Mouse (Mus musculus) kidney, embryonic 15.5 days (tissue): Measurements from ENCODE around the gene Rrn3. TPM values are rescaled to one million over a fixed set of nuclear protein-coding genes. Genes with fewer than 3 reads are reported as not detected.

ENCODE experiments used
- ATAC-seq: fragments of 200-750 bp; cut with Nextera tagmentation; replicated peaks from 2 replicates; pipeline ENCODE4 v1.8.0; 2017; ENCODE audit warnings: moderate TSS enrichment; ENCODE audit not compliant: low FRiP score
- H3K27ac ChIP-seq: fragments of 300-500 bp; sonication (generic); 2 replicates; pipeline ENCODE4 v1.5.1; 2015; ENCODE audit warnings: mild to moderate bottlenecking, inconsistent platforms
- H3K27me3 ChIP-seq: fragments of 300-500 bp; sonication (generic); 2 replicates; pipeline ENCODE4 v1.6.1; 2015; ENCODE audit warnings: inconsistent platforms
- H3K36me3 ChIP-seq: fragments of 300-500 bp; sonication (generic); 2 replicates; pipeline ENCODE4 v1.6.1; 2015; ENCODE audit warnings: inconsistent platforms
- H3K4me1 ChIP-seq: fragments of 300-500 bp; sonication (generic); 2 replicates; pipeline ENCODE4 v1.6.1; 2015; ENCODE audit warnings: inconsistent platforms
- H3K4me2 ChIP-seq: fragments of 300-500 bp; sonication (generic); 2 replicates; pipeline ENCODE4 v1.6.1; 2015; ENCODE audit warnings: moderate library complexity, mild to moderate bottlenecking, inconsistent platforms
- H3K4me3 ChIP-seq: fragments of 300-500 bp; sonication (generic); replicated peaks from 2 replicates; pipeline ENCODE4 v1.5.1; 2015; ENCODE audit warnings: mild to moderate bottlenecking, inconsistent platforms
- H3K9ac ChIP-seq: fragments of 300-500 bp; sonication (generic); 2 replicates; pipeline ENCODE4 v1.6.1; 2015; ENCODE audit warnings: mild to moderate bottlenecking, inconsistent platforms
- H3K9me3 ChIP-seq: fragments of 300-500 bp; sonication (generic); replicated peaks from 2 replicates; pipeline ENCODE4 v1.6.1; 2016; ENCODE audit warnings: inconsistent platforms
- WGBS: fragments of 180-500 bp; shearing (Covaris S2); methylation state at CpG from one replicate; pipeline ENCODE4 v1.1.7; 2015; ENCODE audit warnings: mixed read lengths; 5-methylcytosine and 5-hydroxymethylcytosine counted together
- polyA plus RNA-seq: library from polyadenylated mRNA; unstranded; fragments of >200 nt; fragmentation: Nextera tagmentation; extraction: Ambion mirVana; gene quantifications from 2 replicates; pipeline ENCODE4 v1.2.1, GENCODE M21; 2015

Rrn3 gene
- polyA plus RNA-seq, 1 experiment from 2014 or later = 68.2 TPM

DNA sequence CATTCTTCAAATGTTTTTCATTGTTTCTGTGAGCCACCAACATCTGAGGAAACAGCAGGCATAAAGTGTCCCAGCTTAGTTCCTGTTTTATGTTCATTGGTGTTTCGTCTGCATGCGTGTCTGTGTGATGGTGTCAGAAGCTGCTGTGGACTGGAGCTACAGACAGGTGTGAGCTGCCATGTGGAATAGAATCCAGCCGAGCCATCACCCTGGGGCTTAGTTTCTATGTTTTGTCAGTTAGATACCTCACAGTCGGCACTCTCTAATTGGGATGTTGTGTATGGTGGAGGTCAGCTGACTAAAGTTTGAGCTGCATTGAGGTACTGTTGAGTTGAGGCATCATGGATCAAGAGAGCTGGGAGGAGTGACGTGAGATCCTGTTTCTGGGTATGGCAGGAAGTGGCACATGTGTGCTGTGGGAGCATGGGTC, 16.3 kb downstream of the Rrn3 start:
- Histone ChIP-seq H3K9me3 (no peaks in the 10 kb centered on the region), H3K4me1 (no peaks in the 10 kb centered on the region), H3K9ac (no peak overlapping the region), H3K27ac (no peak overlapping the region), H3K27me3 (no peaks in the 10 kb centered on the region), H3K36me3 (peaks cover 96% of the 10 kb centered on the region), H3K4me2 (no peak overlapping the region), H3K4me3 (no peak overlapping the region)
- ATAC-seq = no peak
- WGBS = 89% methylated on average over 5 of the region's 5 CpGs

DNA sequence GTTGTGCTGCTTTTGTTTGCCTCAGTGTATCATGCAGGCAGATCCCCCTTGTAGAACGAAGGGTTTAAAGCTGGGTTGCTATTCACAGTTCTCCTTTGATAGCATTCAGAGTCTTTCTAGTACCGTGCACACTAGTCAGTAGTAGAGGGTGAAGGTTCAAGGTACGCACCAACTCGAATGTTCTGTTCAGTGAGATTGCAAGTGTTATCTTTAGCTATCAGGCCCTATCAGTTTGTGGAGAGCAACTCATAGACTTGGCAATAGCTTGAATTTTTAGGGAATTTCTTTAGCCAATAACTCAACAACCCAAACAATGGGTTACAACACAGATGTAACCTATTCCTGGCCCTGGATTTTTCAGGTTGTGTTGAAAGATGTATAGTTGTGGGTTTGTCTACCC, 20.7 kb downstream of the Rrn3 start:
- no peak overlapping the region for H3K9ac ChIP-seq

DNA sequence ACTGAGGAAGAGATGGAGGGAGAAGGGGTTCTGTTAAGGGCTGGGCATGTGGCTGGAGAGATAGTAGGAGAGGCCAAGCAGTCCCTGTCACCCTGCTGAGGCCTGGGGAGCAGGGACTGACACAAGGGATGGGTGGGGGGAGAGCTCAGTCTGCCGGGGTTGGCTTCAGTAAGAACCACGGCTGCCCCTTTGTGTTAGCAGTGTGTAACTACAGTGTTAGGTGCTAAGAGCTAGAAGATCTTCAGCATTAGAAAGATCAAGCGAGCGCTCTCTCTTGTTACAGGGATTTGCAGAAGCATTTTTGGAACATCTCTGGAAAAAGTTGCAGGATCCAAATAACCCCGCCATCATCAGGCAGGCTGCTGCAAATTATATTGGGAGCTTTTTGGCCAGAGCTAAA, 24.2 kb downstream of the Rrn3 start:
- no peak for ATAC-seq
- H3K4me2 ChIP-seq = no peak overlapping the region
- no peak overlapping the region for H3K4me3 ChIP-seq
- H3K9me3 ChIP-seq = no peaks in the 10 kb centered on the region
- no peak overlapping the region for H3K27ac ChIP-seq
- no peaks in the 10 kb centered on the region for H3K4me1 ChIP-seq
- H3K27me3 ChIP-seq = no peaks in the 10 kb centered on the region
- H3K36me3 ChIP-seq = peaks cover 96% of the 10 kb centered on the region
- WGBS = 86% methylated on average over 5 of the region's 5 CpGs
- H3K9ac ChIP-seq = no peak overlapping the region

More for the DNA sequence above, 20.7 kb downstream of the Rrn3 start:
- Histone ChIP-seq H3K27ac (no peak overlapping the region), H3K4me1 (no peaks in the 10 kb centered on the region), H3K4me2 (no peak overlapping the region), H3K27me3 (no peaks in the 10 kb centered on the region), H3K4me3 (no peak overlapping the region), H3K36me3 (peaks cover 96% of the 10 kb centered on the region), H3K9me3 (no peaks in the 10 kb centered on the region)
- no peak for ATAC-seq
- 96% methylated on average over 4 of the region's 4 CpGs for WGBS

DNA sequence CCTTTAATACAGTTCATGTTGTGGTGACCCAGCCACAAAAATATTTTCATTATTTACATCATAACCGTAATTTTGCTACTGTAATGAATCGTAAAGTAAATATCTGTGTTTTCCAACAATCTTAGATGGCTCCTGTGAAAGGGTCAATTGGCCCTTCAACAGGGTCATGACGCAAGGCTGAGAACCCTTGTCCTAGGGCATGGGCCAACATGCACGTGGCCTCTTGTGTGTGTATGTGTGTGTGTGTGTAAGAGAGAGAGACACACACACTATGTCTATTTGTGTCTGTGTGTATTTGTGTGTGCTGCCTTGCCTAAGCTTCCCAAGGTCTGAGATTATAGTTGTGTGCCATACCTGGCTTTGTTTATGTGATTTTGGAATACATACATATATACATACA, 27.1 kb downstream of the Rrn3 start:
- 96% methylated on average over 4 of the region's 4 CpGs for WGBS
- H3K27ac ChIP-seq = no peak overlapping the region
- ATAC-seq = no peak

DNA sequence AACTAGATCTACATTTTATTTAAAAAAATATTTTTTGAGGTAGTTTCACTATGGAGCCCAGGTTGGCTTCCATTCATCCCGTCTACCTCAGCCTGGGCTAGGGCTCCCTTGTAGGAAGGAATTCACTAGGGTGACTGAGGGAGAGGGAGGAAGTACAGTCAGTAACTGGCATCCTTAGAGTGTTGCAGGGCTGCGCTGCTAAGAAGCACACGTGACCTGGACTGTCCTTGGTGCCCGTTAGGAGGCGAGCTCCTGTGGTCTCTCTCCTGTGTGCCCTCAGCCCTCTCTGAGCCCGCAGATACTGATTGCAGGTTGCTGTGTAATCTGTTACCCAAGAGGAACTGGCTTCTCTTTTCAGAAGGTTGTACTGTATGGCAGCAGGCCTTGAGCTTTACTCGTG, 27.9 kb downstream of the Rrn3 start:
- no peak for ATAC-seq
- H3K4me3 ChIP-seq = no peak overlapping the region
- peaks cover 98% of the 10 kb centered on the region for H3K36me3 ChIP-seq
- no peaks in the 10 kb centered on the region for H3K4me1 ChIP-seq
- H3K9ac ChIP-seq = no peak overlapping the region
- H3K27me3 ChIP-seq = no peaks in the 10 kb centered on the region
- H3K27ac ChIP-seq = no peak overlapping the region
- H3K4me2 ChIP-seq = no peak overlapping the region
- no peaks in the 10 kb centered on the region for H3K9me3 ChIP-seq
- 88% methylated on average over 7 of the region's 7 CpGs for WGBS

More for the DNA sequence above, 27.1 kb downstream of the Rrn3 start:
- H3K4me2 ChIP-seq = no peak overlapping the region
- no peak overlapping the region for H3K4me3 ChIP-seq
- no peaks in the 10 kb centered on the region for H3K9me3 ChIP-seq
- no peaks in the 10 kb centered on the region for H3K27me3 ChIP-seq
- H3K36me3 ChIP-seq = peaks cover 98% of the 10 kb centered on the region
- H3K4me1 ChIP-seq = no peaks in the 10 kb centered on the region
- H3K9ac ChIP-seq = no peak overlapping the region

DNA sequence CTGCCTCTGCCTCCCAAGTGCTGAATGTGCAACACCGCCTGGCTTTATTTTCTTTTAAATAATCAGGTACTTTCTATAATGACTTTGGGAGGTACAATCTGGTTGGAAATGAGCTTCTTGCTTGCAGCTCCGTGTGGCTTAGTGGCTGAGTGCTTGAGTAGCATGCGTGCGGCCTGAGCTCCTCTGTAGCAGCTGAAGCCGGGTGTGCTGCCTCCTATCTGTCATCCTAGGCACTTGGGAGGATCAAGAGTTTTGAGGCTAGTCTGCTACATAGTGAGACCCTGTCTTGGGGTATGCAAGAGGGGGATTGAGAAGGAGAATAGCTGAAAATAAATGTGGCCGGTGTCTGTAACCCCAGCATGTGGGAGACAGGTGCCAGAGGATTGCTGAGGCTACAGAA, 31.6 kb downstream of the Rrn3 start:
- no peak overlapping the region for H3K4me3 ChIP-seq
- no peaks in the 10 kb centered on the region for H3K4me1 ChIP-seq
- no peaks in the 10 kb centered on the region for H3K9me3 ChIP-seq

DNA sequence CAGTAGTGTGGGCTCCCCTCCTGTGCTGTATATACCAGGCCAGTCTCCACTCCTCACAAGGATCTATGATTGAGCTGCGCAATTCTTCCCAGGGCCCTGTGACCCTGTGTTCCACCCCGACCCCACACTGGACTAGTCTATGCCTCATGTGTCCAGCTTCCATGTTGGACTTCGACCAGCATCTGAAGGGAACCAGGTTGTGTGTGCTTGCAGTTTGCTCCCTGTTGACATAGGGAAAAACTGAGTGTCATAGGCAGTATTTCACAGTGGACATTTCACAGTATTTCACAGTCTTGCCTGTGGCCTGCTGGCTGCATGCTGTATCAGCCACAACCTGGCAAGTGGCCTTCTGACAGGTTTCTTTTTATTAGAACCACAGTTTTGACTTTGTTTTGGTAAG, 32.7 kb downstream of the Rrn3 start:
- Histone ChIP-seq H3K27ac (no peak overlapping the region), H3K9ac (no peak overlapping the region), H3K4me1 (peaks cover 5% of the 10 kb centered on the region), H3K9me3 (no peaks in the 10 kb centered on the region), H3K4me2 (no peak overlapping the region), H3K4me3 (no peak overlapping the region), H3K36me3 (peaks cover 81% of the 10 kb centered on the region), H3K27me3 (no peaks in the 10 kb centered on the region)
- ATAC-seq = no peak
- WGBS = 90% methylated on average over 3 of the region's 3 CpGs

More for the DNA sequence above, 31.6 kb downstream of the Rrn3 start:
- no peaks in the 10 kb centered on the region for H3K27me3 ChIP-seq
- ATAC-seq = no peak
- WGBS = 92% methylated on average over 6 of the region's 6 CpGs
- H3K4me2 ChIP-seq = no peak overlapping the region
- H3K9ac ChIP-seq = no peak overlapping the region
- H3K27ac ChIP-seq = no peak overlapping the region
- peaks cover 90% of the 10 kb centered on the region for H3K36me3 ChIP-seq

DNA sequence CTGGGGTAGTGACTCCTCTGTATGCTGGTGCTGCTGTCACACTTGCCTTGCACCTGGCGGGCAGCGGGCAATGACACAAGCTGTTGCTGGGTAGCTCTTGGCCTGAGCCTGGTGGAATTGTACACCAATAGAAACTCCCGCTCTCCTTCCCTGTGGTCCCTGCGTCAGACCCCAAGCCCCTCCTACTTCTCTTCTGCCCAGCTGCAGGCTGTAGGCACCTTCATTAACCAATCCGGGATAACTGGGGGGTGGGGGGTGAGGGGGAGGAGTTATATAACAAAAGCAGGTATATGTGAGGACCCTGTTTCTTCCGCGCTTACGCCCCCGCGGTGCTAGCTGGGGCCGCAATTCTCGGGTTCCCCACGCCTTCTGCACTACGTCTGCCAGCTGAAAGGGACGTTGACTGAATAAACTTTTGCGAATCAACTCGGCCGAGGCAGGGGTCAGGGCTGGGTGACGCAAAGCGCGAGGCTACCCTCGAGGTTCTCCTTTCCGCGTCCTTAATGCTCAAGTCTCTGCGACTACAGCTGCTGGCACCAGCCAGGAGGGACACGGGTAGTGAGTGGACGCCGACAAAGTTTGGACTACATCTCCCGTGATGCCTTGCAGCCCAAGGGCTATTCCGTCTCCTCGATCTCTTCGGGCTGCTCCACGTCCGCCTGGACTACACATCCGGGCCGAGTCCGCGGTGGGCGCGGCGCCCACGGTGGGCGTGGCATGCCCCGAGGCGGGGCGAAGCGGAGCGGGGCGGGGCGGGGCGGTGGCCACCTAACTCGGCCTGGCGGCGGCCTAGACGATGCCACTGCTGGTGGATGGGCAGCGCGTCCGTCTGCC, 38.3 kb downstream of the Rrn3 start, which contains the start of gene Ntan1:
TSS of gene Ntan1 (plus strand) at position 286 of the 834 bp plus-strand sequence.
- H3K27ac ChIP-seq = peak within 1 kb of the TSS; percentile 99
- no peaks in the 10 kb centered on the region for H3K9me3 ChIP-seq
- peak within 1 kb of the TSS; percentile 66 for H3K4me2 ChIP-seq
- WGBS = under 1% methylated on average over 58 of the region's 58 CpGs
- H3K27me3 ChIP-seq = no peaks in the 10 kb centered on the region
- peak; percentile 97 for ATAC-seq
- H3K4me1 ChIP-seq = peaks cover 21% of the 10 kb centered on the region
- peak within 1 kb of the TSS; percentile 84 for H3K9ac ChIP-seq
- H3K36me3 ChIP-seq = peaks cover 25% of the 10 kb centered on the region
- peak within 1 kb of the TSS; percentile 78 for H3K4me3 ChIP-seq

DNA sequence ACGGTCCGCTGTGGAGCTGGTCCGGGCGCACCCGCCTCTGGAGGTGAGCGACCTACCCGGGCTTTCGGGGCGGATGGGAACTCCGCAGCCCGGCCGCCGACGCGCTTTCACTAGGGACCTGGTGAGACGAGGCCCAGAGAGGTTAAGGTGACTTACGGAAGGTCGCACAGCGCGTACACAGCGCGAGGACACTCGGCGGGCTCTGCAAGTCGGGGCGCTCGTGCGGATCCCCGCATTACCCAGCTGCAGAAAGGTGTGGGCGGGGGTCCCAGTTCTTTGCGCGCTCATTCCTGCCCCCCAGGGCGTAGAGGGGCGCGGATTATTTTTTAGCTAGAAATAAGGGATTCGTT, 38.9 kb downstream of the Rrn3 start:
- peak overlapping the region; percentile 84 for H3K9ac ChIP-seq
- H3K4me3 ChIP-seq = peak overlapping the region; percentile 78
- peak overlapping the region; percentile 99 for H3K27ac ChIP-seq
- H3K4me2 ChIP-seq = peak overlapping the region; percentile 66
- H3K36me3 ChIP-seq = peaks cover 21% of the 10 kb centered on the region
- H3K27me3 ChIP-seq = no peaks in the 10 kb centered on the region
- WGBS = 0% methylated on average over 36 of the region's 36 CpGs
- no peaks in the 10 kb centered on the region for H3K9me3 ChIP-seq
- ATAC-seq = peak; percentile 61
- peaks cover 21% of the 10 kb centered on the region for H3K4me1 ChIP-seq

DNA sequence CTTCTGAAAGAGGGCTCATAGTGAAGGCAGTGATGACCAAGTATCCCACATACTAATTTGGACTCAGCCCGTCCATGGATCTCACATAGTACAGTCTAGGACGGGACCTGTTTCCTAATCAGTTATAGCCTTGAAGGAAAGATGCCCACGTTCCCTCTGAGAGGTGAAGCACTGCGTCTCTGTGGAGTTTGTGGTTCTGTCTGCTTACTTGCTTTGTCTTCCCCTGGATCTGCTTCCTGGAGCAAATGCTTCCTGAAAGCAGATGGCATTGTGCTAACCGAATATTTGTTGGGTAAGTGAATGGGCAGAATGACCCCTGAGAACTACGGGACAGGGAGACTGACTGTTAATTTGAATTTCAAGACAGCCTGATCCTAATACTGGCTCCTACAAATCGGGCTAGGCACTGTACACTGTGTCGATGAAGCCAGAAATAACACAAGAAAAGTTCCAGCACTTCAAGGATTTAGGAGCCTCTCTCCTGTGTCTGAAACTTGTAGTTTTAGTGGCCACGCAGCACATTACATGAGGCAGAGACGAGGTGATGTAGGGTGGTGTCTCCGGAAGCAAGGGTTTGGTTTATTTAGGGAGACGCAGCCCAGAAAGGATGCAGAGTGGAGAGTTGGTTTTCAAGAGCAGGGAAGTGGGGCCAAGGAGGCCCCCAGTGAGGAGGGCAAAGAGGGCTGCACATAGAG, 39.4 kb downstream of the Rrn3 start:
- peak overlapping the region; percentile 84 for H3K9ac ChIP-seq
- peak overlapping the region; percentile 99 for H3K27ac ChIP-seq
- no peaks in the 10 kb centered on the region for H3K27me3 ChIP-seq
- H3K4me1 ChIP-seq = peaks cover 21% of the 10 kb centered on the region
- 24% methylated on average over 12 of the region's 12 CpGs for WGBS
- no peaks in the 10 kb centered on the region for H3K9me3 ChIP-seq
- H3K4me2 ChIP-seq = peak overlapping the region; percentile 66
- ATAC-seq = no peak; the same call in 1 of the 2 replicates
- H3K36me3 ChIP-seq = peaks cover 18% of the 10 kb centered on the region
- H3K4me3 ChIP-seq = peak overlapping the region; percentile 78

DNA sequence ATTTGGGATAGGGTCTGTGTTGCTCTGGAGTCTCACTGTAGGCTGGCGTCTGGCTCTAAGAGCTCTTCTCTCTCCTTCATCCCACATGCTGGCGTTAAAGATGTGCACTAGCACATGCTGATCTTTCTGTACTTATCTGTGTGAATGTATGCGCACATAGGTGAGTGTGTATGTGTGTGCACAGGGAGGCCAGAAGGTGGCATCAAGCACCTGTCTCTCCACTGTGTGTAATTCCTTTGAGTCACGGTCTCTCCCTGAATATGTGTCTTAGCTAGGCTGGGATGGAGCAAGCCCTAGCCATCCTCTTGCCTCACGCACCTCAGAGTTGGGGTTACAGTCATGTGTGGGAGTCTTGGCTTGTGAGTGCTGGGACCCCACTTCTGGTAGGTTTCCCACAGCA, 40.3 kb downstream of the Rrn3 start:
- WGBS = 93% methylated on average over 5 of the region's 5 CpGs
- Histone ChIP-seq H3K36me3 (peaks cover 10% of the 10 kb centered on the region), H3K27me3 (no peaks in the 10 kb centered on the region), H3K4me1 (peaks cover 21% of the 10 kb centered on the region), H3K4me2 (peak overlapping the region; percentile 66), H3K4me3 (peak overlapping the region; percentile 78), H3K27ac (no peak overlapping the region), H3K9me3 (no peaks in the 10 kb centered on the region), H3K9ac (no peak overlapping the region)
- no peak for ATAC-seq

DNA sequence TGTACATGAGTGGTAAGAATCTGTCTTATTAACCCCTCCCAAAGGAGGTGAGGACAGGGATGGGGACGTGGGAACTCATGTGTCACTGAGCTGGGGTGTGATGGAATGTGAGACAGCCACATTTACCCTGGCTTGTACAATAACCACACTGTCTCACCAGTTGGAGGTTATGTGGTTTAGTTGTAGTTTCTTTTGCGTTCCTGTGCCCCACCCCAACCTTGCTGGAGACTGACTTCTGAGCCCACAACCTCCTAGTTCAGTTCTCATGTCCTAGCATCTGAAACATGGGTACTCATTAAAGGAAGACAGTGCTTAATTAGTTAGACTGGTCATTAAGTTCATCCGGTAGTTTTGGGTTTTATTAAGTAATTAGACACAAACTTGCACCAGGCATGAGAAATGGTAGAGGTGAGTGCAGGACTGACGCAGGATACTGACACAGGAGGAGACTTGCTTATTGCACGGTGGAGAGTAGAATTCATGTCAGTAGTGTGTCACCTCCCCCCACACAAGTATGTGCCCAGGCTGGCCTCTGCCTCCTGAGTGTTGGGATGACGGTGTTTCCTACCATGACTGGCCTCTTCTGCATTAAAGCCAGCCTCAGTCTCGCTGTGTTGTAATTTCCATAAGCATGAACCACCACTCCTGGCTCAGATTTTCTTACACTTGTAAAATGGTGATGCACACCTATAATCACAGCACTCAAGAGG, 45.4 kb downstream of the Rrn3 start:
- H3K36me3 ChIP-seq = peaks cover 47% of the 10 kb centered on the region
- H3K9ac ChIP-seq = no peak overlapping the region
- H3K27ac ChIP-seq = no peak overlapping the region
- 0 out of 2 replicates have a peak, but pooled peaks cover 5% of the 10 kb centered on the region for H3K4me1 ChIP-seq
- ATAC-seq = no peak
- H3K9me3 ChIP-seq = no peaks in the 10 kb centered on the region
- no peak overlapping the region for H3K4me3 ChIP-seq
- no peak overlapping the region for H3K4me2 ChIP-seq
- no peaks in the 10 kb centered on the region for H3K27me3 ChIP-seq
- 66% methylated on average over 7 of the region's 7 CpGs for WGBS
